Mouse (Mus musculus): Measurements from ENCODE around the gene Rtel1. TPM values are rescaled to one million over a fixed set of nuclear protein-coding genes. Genes with fewer than 3 reads are reported as not detected.
A peak's percentile ranks its signal among the peaks of the same experiment; 100 is the strongest.

Rtel1 gene
- polyA plus RNA-seq, 1 experiment from 2014 or later: 9.0 TPM

GRCm38 (mm10) chr2:181302041-181302440 lies 17.5 kb upstream of the Rtel1 start:
- no peak for DNase-seq (ENCODE audit: low spot score)
- ATAC-seq (ENCODE audit: low FRiP score, low TSS enrichment): no peak
- no peak overlapping the region for H3K4me3 ChIP-seq (ENCODE audit: low read depth, low read length)

GRCm38 (mm10) chr2:181304944-181305343 lies 14.6 kb upstream of the Rtel1 start:
- Histone ChIP-seq H3K4me3 (ENCODE audit: low read depth, low read length) (no peak overlapping the region), H3K9ac (ENCODE audit: low read length) (no peak overlapping the region), H3K4me2 (replicated peaks; ENCODE audit: low read depth) (no peak overlapping the region), H3K9me3 (ENCODE audit: control insufficient read depth, low read length) (no peaks in the 10 kb centered on the region), H3K4me1 (replicated peaks; ENCODE audit: control insufficient read depth, insufficient read depth) (no peaks in the 10 kb centered on the region), H3K36me3 (ENCODE audit: control insufficient read depth, insufficient read depth, low read length) (peaks cover 7% of the 10 kb centered on the region), H3K27ac (replicated peaks) (no peak overlapping the region), H3K27me3 (ENCODE audit: control insufficient read depth, insufficient read depth, low read length) (no peaks in the 10 kb centered on the region)
- 100% methylated on average over 1 of the region's 1 CpGs for WGBS
- no peak for TF ChIP-seq EP300 (optimal IDR thresholded peaks at IDR 0.05)
- TF ChIP-seq CTCF (IDR thresholded peaks at IDR 0.05; ENCODE audit: low read depth): no peak
- DNase-seq (ENCODE audit: low spot score): no peak
- ATAC-seq (ENCODE audit: low FRiP score, low TSS enrichment): no peak

More at GRCm38 (mm10) chr2:181302041-181302440, 17.5 kb upstream of the Rtel1 start:
- no peak for TF ChIP-seq EP300 (optimal IDR thresholded peaks at IDR 0.05)
- no peak for TF ChIP-seq CTCF (IDR thresholded peaks at IDR 0.05; ENCODE audit: low read depth)
- Histone ChIP-seq H3K36me3 (ENCODE audit: control insufficient read depth, insufficient read depth, low read length) (peaks cover 8% of the 10 kb centered on the region), H3K9ac (ENCODE audit: low read length) (no peak overlapping the region), H3K9me3 (ENCODE audit: control insufficient read depth, low read length) (no peaks in the 10 kb centered on the region), H3K4me1 (replicated peaks; ENCODE audit: control insufficient read depth, insufficient read depth) (no peaks in the 10 kb centered on the region), H3K27ac (replicated peaks) (no peak overlapping the region), H3K4me2 (replicated peaks; ENCODE audit: low read depth) (no peak overlapping the region), H3K27me3 (ENCODE audit: control insufficient read depth, insufficient read depth, low read length) (no peaks in the 10 kb centered on the region)
- WGBS: 31% methylated on average over 3 of the region's 3 CpGs

GRCm38 (mm10) chr2:181307144-181307804 lies 12.3 kb upstream of the Rtel1 start:
- Histone ChIP-seq H3K27me3 (ENCODE audit: control insufficient read depth, insufficient read depth, low read length) (no peaks in the 10 kb centered on the region), H3K27ac (replicated peaks) (no peak overlapping the region), H3K4me1 (replicated peaks; ENCODE audit: control insufficient read depth, insufficient read depth) (no peaks in the 10 kb centered on the region), H3K36me3 (ENCODE audit: control insufficient read depth, insufficient read depth, low read length) (no peaks in the 10 kb centered on the region), H3K9me3 (ENCODE audit: control insufficient read depth, low read length) (no peaks in the 10 kb centered on the region), H3K9ac (ENCODE audit: low read length) (no peak overlapping the region), H3K4me3 (ENCODE audit: low read depth, low read length) (no peak overlapping the region), H3K4me2 (replicated peaks; ENCODE audit: low read depth) (0 out of 2 replicates have a peak overlapping the region, but pooled peaks have one; percentile 8)
- TF ChIP-seq EP300 (optimal IDR thresholded peaks at IDR 0.05): no peak
- peak; percentile 72 for TF ChIP-seq CTCF (IDR thresholded peaks at IDR 0.05; ENCODE audit: low read depth)
- DNase-seq (ENCODE audit: low spot score) (peak; percentile 59), ATAC-seq (ENCODE audit: low FRiP score, low TSS enrichment) (peak; percentile 71; the same call in 1 of the 2 replicates)
- WGBS: 12% methylated on average over 30 of the region's 30 CpGs

- WGBS: 73% methylated on average over 3 of the region's 3 CpGs
- Histone ChIP-seq H3K4me1 (replicated peaks; ENCODE audit: control insufficient read depth, insufficient read depth) (no peaks in the 10 kb centered on the region), H3K27ac (replicated peaks) (no peak overlapping the region), H3K27me3 (ENCODE audit: control insufficient read depth, insufficient read depth, low read length) (peaks cover 5% of the 10 kb centered on the region; the same call in 1 of the 2 replicates), H3K4me2 (replicated peaks; ENCODE audit: low read depth) (no peak overlapping the region), H3K36me3 (ENCODE audit: control insufficient read depth, insufficient read depth, low read length) (no peaks in the 10 kb centered on the region), H3K9ac (ENCODE audit: low read length) (no peak overlapping the region), H3K9me3 (ENCODE audit: control insufficient read depth, low read length) (no peaks in the 10 kb centered on the region), H3K4me3 (ENCODE audit: low read depth, low read length) (no peak overlapping the region)
- no peak for DNase-seq (ENCODE audit: low spot score)
- TF ChIP-seq CTCF (IDR thresholded peaks at IDR 0.05; ENCODE audit: low read depth) (no peak), EP300 (optimal IDR thresholded peaks at IDR 0.05) (no peak)
- no peak for ATAC-seq (ENCODE audit: low FRiP score, low TSS enrichment)
Measured at GRCm38 (mm10) chr2:181312435-181312834, 7.1 kb upstream of the Rtel1 start.

- ATAC-seq (ENCODE audit: low FRiP score, low TSS enrichment) (no peak), DNase-seq (ENCODE audit: low spot score) (no peak)
- H3K4me3 ChIP-seq (ENCODE audit: low read depth, low read length): no peak overlapping the region
- no peak overlapping the region for H3K9ac ChIP-seq (ENCODE audit: low read length)
- H3K27me3 ChIP-seq (ENCODE audit: control insufficient read depth, insufficient read depth, low read length): peaks cover 5% of the 10 kb centered on the region; the same call in 1 of the 2 replicates
- no peak overlapping the region for H3K27ac ChIP-seq (replicated peaks)
- H3K4me1 ChIP-seq (replicated peaks; ENCODE audit: control insufficient read depth, insufficient read depth): no peaks in the 10 kb centered on the region
- H3K9me3 ChIP-seq (ENCODE audit: control insufficient read depth, low read length): no peaks in the 10 kb centered on the region
- no peak for TF ChIP-seq EP300 (optimal IDR thresholded peaks at IDR 0.05)
- no peak for TF ChIP-seq CTCF (IDR thresholded peaks at IDR 0.05; ENCODE audit: low read depth)
- H3K36me3 ChIP-seq (ENCODE audit: control insufficient read depth, insufficient read depth, low read length): no peaks in the 10 kb centered on the region
- WGBS: 15% methylated on average over 5 of the region's 5 CpGs
- H3K4me2 ChIP-seq (replicated peaks; ENCODE audit: low read depth): no peak overlapping the region
Measured at GRCm38 (mm10) chr2:181313006-181313343, 6.6 kb upstream of the Rtel1 start.

- ATAC-seq (ENCODE audit: low FRiP score, low TSS enrichment) (peak; percentile 42), DNase-seq (ENCODE audit: low spot score) (no peak)
- H3K36me3 ChIP-seq (ENCODE audit: control insufficient read depth, insufficient read depth, low read length): no peaks in the 10 kb centered on the region
- H3K27me3 ChIP-seq (ENCODE audit: control insufficient read depth, insufficient read depth, low read length): peaks cover 5% of the 10 kb centered on the region; the same call in 1 of the 2 replicates
- no peak overlapping the region for H3K27ac ChIP-seq (replicated peaks)
- H3K4me1 ChIP-seq (replicated peaks; ENCODE audit: control insufficient read depth, insufficient read depth): no peaks in the 10 kb centered on the region
- H3K4me3 ChIP-seq (ENCODE audit: low read depth, low read length): peak overlapping the region; percentile 13; the same call in 1 of the 2 replicates
- 0 out of 2 replicates have a peak overlapping the region, but pooled peaks have one; percentile 17 for H3K4me2 ChIP-seq (replicated peaks; ENCODE audit: low read depth)
- H3K9me3 ChIP-seq (ENCODE audit: control insufficient read depth, low read length): no peaks in the 10 kb centered on the region
- H3K9ac ChIP-seq (ENCODE audit: low read length): no peak overlapping the region
- TF ChIP-seq CTCF (IDR thresholded peaks at IDR 0.05; ENCODE audit: low read depth): no peak
- TF ChIP-seq EP300 (optimal IDR thresholded peaks at IDR 0.05): no peak
- WGBS: 5% methylated on average over 35 of the region's 35 CpGs
Measured at GRCm38 (mm10) chr2:181313344-181314079, 6.0 kb upstream of the Rtel1 start.

Data from stomach, postnatal 0 days (tissue).